Mouse (Mus musculus) c-Kit-positive CD71-positive TER-119-positive erythroid progenitor cells, embryonic 14.5 days (primary cell): ENCODE data around the gene Katnbl1.
"Not testable (repeated sequence)": the region's sequence is repeated elsewhere in the genome, so short reads cannot be mapped to it uniquely, and the experiment has no call there.

Experiments used
- DNase-seq: peaks from one replicate; pipeline ENCODE4 v3.0.0-alpha.2; 2013; ENCODE audit warnings: low spot score

Gene Katnbl1

DNA sequence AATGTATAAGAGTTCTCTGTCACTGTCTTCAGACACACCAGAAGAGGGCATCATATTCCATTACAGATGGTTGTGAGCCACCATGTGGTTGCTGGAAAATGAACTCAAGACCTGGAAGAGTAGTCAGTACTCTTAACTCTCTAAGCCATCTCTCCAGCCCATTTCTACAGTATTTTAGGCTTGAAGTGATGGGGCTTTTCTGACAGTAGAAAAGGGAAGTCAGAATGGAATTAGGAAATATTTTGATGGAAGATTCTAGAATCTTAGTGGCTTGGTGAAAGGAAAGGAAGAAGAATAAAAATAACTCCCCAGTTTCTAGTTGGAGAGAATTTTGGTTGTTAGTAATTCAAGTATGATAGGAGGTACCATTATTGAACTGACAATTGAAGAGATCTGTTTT, 14.9 kb downstream of the Katnbl1 start:
- DNase-seq: no peak

- no peak for DNase-seq
Measured at GRCm38 (mm10) chr2:112396649-112397048, 17.6 kb downstream of the Katnbl1 start.

GRCm38 (mm10) chr2:112407030-112407429, 28.0 kb downstream of the Katnbl1 start:
- no peak for DNase-seq

- no peak for DNase-seq
Measured at GRCm38 (mm10) chr2:112425308-112425707, 46.3 kb downstream of the Katnbl1 start.

DNA sequence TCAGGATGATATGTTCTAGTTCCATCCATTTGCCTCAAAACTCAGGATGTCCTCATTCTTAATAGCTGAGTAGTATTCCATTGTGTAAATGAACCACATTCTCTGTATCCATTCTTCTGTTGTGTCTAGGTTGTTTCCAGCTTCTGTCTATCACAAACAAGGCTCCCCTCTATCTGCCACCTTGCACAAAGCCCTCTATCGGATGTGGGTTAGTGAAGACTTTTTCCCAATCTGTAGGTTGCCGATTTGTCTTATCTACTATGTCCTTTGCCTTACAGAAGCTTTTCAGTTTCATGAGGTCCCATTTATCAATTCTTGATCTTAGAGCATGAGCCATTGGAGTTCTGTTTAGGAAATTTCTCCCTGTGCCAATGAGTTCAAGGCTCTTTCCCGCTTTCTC, 49.5 kb downstream of the Katnbl1 start:
- not testable (repeated sequence) for DNase-seq

- no peak for DNase-seq
Measured at GRCm38 (mm10) chr2:112429665-112430064, 50.7 kb downstream of the Katnbl1 start.

DNA sequence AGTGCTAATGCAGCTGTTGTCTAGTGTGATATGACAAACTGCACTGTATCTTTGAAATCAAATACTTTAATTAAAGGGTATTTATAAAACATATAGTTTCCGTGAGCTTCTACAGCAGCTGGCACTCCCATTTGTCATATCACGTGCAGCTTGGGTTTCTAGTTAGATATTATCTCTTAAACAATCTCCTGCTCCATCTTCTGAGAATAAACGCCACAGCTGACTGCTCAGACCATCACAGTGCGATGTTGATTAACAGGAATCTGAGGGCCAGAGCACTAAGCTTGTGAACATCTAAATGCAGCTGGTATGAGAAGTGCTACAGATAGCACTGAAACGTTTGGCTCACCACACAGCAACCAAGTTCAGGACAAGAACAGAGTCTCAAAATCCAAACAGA, 51.4 kb downstream of the Katnbl1 start:
- no peak for DNase-seq

- no peak for DNase-seq
Measured at GRCm38 (mm10) chr2:112432523-112432922, 53.5 kb downstream of the Katnbl1 start.

DNA sequence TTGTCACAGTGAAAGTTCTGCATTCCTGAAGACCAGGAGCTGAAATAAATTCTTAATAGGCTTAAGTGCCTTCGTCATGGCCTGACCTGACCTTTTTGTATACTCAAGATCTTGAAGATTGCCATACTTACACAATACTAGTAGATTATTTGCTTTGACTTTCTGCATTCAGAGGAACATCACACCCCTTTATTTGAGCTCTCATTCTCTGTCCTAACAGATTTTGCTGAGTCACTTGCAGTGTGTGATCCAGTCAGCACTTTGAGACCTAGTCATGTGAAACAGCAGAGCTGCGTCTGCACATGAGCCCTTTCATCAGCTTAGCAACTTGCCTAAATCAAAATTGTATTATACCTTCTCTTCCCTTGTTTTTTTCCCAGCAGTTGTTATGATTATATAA, 54.3 kb downstream of the Katnbl1 start:
- DNase-seq: peak; percentile 49

DNA sequence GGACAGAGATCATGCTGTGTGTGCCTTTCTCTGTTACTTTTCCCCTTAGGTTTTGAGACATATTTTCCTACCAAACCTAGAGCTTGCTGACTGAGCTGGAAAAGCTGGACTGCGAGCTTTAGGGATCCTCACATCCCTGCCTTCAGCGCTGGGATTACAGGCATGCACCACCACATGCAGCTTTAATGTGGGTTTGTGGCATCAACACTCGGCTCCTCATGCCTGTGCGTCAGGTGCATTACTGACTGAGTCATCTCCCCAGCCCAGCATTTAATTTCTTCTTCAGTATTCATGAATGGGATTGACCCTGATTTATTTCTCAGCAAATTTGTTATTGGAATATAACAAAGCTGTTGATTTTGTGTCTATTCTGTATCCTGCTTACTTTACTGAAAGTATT, 57.3 kb downstream of the Katnbl1 start:
- no peak for DNase-seq

DNA sequence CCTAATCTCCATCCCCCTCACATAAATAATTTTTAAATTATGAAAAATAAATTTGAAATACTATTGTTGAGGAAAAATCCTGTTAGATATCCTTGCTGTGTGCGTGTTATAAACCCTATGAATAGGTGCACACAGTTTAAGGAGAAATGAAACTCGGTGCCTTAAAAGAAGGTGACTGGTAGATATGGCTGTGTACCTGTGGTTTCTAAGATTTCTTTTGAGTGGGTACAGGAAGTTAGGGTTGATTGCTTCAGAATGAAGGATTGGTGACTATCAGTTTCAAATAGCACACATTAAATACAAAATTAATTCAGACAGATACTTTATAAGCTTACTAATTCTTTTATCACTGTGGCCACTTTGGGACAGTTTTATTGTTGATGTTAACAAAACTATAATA, 58.6 kb downstream of the Katnbl1 start:
- no peak for DNase-seq

DNA sequence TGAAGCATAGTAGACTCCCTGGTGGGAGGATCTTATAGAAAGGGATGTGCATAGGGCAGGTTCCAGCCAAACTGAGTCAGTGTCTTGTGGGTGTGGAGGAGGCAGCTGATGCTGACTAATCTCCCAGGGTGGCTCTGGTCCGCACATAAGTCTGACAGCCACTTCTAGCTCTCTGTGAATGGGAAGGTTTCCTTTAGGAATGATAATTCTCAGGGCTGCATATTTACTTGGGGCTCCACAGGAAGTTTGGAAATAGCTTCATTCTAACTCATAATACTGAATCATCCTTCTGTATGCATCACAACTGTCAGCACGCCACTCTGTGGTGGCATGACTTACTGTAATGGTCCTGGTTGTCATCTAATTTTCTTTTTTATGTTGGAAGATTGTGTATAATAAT, 64.5 kb downstream of the Katnbl1 start:
- no peak for DNase-seq

- DNase-seq: no peak
Measured at GRCm38 (mm10) chr2:112445511-112445910, 66.5 kb downstream of the Katnbl1 start.

DNA sequence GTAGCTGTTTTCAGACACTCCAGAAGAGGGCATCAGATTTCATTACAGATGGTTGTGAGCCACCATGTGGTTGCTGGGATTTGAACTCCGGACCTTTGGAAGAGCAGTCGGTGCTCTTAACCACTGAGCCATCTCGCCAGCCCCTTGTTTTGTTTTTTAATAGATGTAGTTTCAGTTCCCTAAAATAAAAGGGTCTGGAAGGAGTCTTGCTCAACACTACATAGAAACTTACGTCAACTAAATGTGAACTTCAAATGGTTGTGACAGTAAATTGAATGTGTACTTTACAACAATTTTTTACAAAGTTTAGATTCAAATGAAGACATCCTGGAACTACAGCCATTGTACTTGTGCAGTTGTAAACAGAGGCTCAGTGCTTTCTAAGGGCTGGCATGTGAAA, 69.0 kb downstream of the Katnbl1 start:
- DNase-seq: not testable (repeated sequence)

GRCm38 (mm10) chr2:112448510-112449059, 69.6 kb downstream of the Katnbl1 start:
- DNase-seq: no peak

DNA sequence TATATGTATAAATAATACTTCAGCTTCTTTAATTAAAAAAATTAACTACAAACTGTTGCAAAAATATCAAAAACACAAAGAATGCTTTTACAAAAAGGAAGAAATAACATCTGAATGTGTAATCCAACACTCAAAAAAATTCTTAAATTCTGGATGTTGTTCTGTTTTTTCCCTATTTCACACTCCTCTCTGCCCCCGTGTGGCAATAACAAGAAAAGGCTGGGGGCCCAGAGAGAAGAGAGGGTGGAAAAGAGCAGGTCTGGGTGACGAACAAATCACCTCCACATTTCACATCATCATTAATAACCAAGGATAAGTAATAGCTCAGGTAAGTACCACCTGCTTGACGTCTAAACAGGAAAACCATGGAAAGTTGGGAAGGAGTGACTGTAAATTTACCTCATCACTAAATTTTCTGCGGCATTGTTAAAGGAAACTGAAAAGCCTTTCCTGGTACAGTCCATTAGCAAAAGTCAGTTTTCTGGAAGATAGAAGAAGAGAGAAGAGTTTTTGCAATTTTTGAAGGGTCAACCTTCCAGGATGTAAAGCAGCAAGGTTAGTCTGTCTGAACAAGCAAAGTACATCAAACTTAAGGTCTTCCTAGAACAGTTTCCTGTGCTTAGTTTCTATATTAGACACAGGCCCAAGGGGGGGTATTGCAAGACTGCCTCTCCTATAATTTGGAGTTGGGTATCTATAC, 70.7 kb downstream of the Katnbl1 start:
- no peak for DNase-seq

GRCm38 (mm10) chr2:112452513-112452912, 73.5 kb downstream of the Katnbl1 start:
- DNase-seq: not testable (repeated sequence)

GRCm38 (mm10) chr2:112454125-112454861, 75.3 kb downstream of the Katnbl1 start:
- DNase-seq: no peak

DNA sequence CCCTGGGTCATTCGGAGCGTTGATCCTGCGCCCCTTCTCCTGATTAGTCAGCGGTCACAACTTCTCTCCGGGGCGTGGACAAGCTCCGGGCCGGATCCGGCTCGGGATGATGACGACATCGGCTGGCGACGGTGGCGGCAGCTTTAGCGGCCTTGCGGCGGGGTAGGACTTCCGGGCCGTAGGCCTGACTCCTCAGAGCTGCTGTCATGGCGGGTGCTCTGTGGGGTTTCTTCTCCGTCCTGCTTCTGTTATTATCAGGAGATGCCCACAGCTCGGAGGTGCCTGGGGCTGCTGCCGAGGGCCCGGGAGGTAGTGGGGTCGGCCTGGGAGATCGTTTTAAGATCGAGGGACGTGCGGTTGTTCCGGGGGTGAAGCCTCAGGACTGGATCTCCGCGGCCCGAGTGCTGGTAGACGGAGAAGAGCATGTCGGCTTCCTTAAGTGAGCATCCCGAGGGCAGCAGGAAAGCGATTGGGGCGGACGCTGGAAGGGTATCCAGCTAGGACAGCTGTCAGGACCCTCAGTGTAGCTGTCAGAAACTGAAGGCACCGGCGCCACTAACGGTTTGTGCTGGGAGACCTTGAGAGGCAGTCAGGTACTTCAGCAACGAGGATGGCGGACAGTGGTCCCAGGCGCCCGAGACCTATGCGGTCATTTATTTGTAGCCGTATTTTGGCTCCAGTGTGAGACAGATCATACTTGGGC, 76.0 kb downstream of the Katnbl1 start, which contains the start of gene Emc7:
TSS of gene Emc7 (plus strand) at position 136 of the 703 bp plus-strand sequence.
- DNase-seq: peak; percentile 94

GRCm38 (mm10) chr2:112460557-112460956, 81.5 kb downstream of the Katnbl1 start:
- no peak for DNase-seq
